Mouse (Mus musculus) heart, embryonic 16.5 days (tissue): ENCODE data around the gene Trp63. TPM values are rescaled to one million over a fixed set of nuclear protein-coding genes. Genes with fewer than 3 reads are reported as not detected.

Source experiments
- ATAC-seq: fragments of 200-750 bp; cut with Nextera tagmentation; replicated peaks from 2 replicates; pipeline ENCODE4 v1.8.0; 2017; ENCODE audit warnings: moderate number of reproducible peaks; ENCODE audit not compliant: insufficient read depth, low FRiP score; ENCODE audit errors: extremely low read depth
- H3K27ac ChIP-seq: fragments of 300-500 bp; sonication (generic); 2 replicates; pipeline ENCODE4 v1.5.1; 2014; ENCODE audit warnings: mild to moderate bottlenecking, low read length, control low read depth, moderate library complexity
- H3K27me3 ChIP-seq: fragments of 300-500 bp; sonication (generic); 2 replicates; pipeline ENCODE4 v1.6.1; 2014; ENCODE audit warnings: low read length, mixed read lengths; ENCODE audit not compliant: control insufficient read depth, insufficient read depth
- H3K36me3 ChIP-seq: fragments of 300-500 bp; sonication (generic); 2 replicates; pipeline ENCODE4 v1.6.1; 2014; ENCODE audit not compliant: control insufficient read depth, insufficient read depth
- H3K4me1 ChIP-seq: fragments of 300-500 bp; sonication (generic); 2 replicates; pipeline ENCODE4 v1.6.1; 2014; ENCODE audit warnings: low read length, mixed read lengths; ENCODE audit not compliant: control insufficient read depth, insufficient read depth
- H3K4me2 ChIP-seq: fragments of 300-500 bp; sonication (generic); 2 replicates; pipeline ENCODE4 v1.6.1; 2014; ENCODE audit warnings: low read depth, mild to moderate bottlenecking, control low read depth, low read length
- H3K4me3 ChIP-seq: fragments of 300-500 bp; sonication (generic); 2 replicates; pipeline ENCODE4 v1.5.1; 2014; ENCODE audit warnings: mild to moderate bottlenecking, control low read depth, low read length
- H3K9ac ChIP-seq: fragments of 300-500 bp; sonication (generic); 2 replicates; pipeline ENCODE4 v1.6.1; 2014; ENCODE audit warnings: low read length, control low read depth
- H3K9me3 ChIP-seq: fragments of 300-500 bp; sonication (generic); replicated peaks from 2 replicates; pipeline ENCODE4 v1.6.1; 2016; ENCODE audit warnings: low read length; ENCODE audit not compliant: control insufficient read depth
- WGBS: fragments of 180-500 bp; shearing (Covaris S2); extraction: QIAGEN DNeasy Blood & Tissue Kit; methylation state at CpG from one replicate; pipeline ENCODE4 v1.1.7; 2014; 5-methylcytosine and 5-hydroxymethylcytosine counted together
- polyA plus RNA-seq: library from polyadenylated mRNA; unstranded; fragments of >200 nt; fragmentation: Nextera tagmentation; extraction: Ambion mirVana; gene quantifications from 2 replicates; pipeline ENCODE4 v1.2.1, GENCODE M21; 2015

Gene Trp63
- polyA plus RNA-seq, 1 experiment from 2014 or later = 9.9 TPM

- Histone ChIP-seq H3K27me3 (no peaks in the 10 kb centered on the region), H3K4me1 (no peaks in the 10 kb centered on the region), H3K4me3 (no peak overlapping the region), H3K4me2 (no peak overlapping the region), H3K27ac (no peak overlapping the region), H3K36me3 (no peaks in the 10 kb centered on the region), H3K9ac (no peak overlapping the region), H3K9me3 (no peaks in the 10 kb centered on the region)
- 76% methylated on average over 2 of the region's 2 CpGs for WGBS
- ATAC-seq = no peak
These were observed 192.1 kb downstream of the Trp63 start for GRCm38 (mm10) chr16:25875681-25876080.

- no peak overlapping the region for H3K9ac ChIP-seq
- WGBS = 80% methylated on average over 7 of the region's 7 CpGs
- H3K27me3 ChIP-seq = no peaks in the 10 kb centered on the region
- H3K27ac ChIP-seq = no peak overlapping the region
- H3K4me3 ChIP-seq = no peak overlapping the region
- no peak overlapping the region for H3K4me2 ChIP-seq
- no peaks in the 10 kb centered on the region for H3K9me3 ChIP-seq
- ATAC-seq = no peak
- no peaks in the 10 kb centered on the region for H3K36me3 ChIP-seq
- H3K4me1 ChIP-seq = no peaks in the 10 kb centered on the region
These were observed 193.9 kb downstream of the Trp63 start for GRCm38 (mm10) chr16:25877416-25877965.

GRCm38 (mm10) chr16:25878116-25878515 is 194.6 kb downstream of the Trp63 start:
- no peak overlapping the region for H3K27ac ChIP-seq
- H3K4me3 ChIP-seq = no peak overlapping the region
- H3K4me2 ChIP-seq = no peak overlapping the region
- no peaks in the 10 kb centered on the region for H3K27me3 ChIP-seq
- H3K36me3 ChIP-seq = no peaks in the 10 kb centered on the region
- no peaks in the 10 kb centered on the region for H3K4me1 ChIP-seq
- H3K9me3 ChIP-seq = no peaks in the 10 kb centered on the region
- no peak overlapping the region for H3K9ac ChIP-seq
- ATAC-seq = no peak

- Histone ChIP-seq H3K9ac (no peak overlapping the region), H3K4me1 (no peaks in the 10 kb centered on the region), H3K27ac (no peak overlapping the region), H3K27me3 (no peaks in the 10 kb centered on the region), H3K4me2 (no peak overlapping the region), H3K9me3 (no peaks in the 10 kb centered on the region), H3K4me3 (no peak overlapping the region), H3K36me3 (no peaks in the 10 kb centered on the region)
- 67% methylated on average over 4 of the region's 4 CpGs for WGBS
- no peak for ATAC-seq
These were observed 215.5 kb downstream of the Trp63 start for GRCm38 (mm10) chr16:25899071-25899470.

- Histone ChIP-seq H3K4me1 (no peaks in the 10 kb centered on the region), H3K4me2 (no peak overlapping the region), H3K9ac (no peak overlapping the region), H3K27ac (no peak overlapping the region), H3K27me3 (no peaks in the 10 kb centered on the region), H3K36me3 (no peaks in the 10 kb centered on the region), H3K4me3 (no peak overlapping the region), H3K9me3 (no peaks in the 10 kb centered on the region)
- 74% methylated on average over 2 of the region's 2 CpGs for WGBS
- ATAC-seq = no peak
These were observed 216.1 kb downstream of the Trp63 start for GRCm38 (mm10) chr16:25899657-25900056.

- Histone ChIP-seq H3K9ac (no peak overlapping the region), H3K9me3 (no peaks in the 10 kb centered on the region), H3K4me3 (no peak overlapping the region), H3K27ac (no peak overlapping the region), H3K4me1 (no peaks in the 10 kb centered on the region), H3K36me3 (no peaks in the 10 kb centered on the region), H3K4me2 (no peak overlapping the region), H3K27me3 (no peaks in the 10 kb centered on the region)
- WGBS = 75% methylated on average over 3 of the region's 3 CpGs
- ATAC-seq = no peak
These were observed 216.9 kb downstream of the Trp63 start for GRCm38 (mm10) chr16:25900389-25900908.

- Histone ChIP-seq H3K27me3 (no peaks in the 10 kb centered on the region), H3K9ac (no peak overlapping the region), H3K9me3 (no peaks in the 10 kb centered on the region), H3K27ac (no peak overlapping the region), H3K36me3 (no peaks in the 10 kb centered on the region), H3K4me2 (no peak overlapping the region), H3K4me3 (no peak overlapping the region), H3K4me1 (no peaks in the 10 kb centered on the region)
- 45% methylated on average over 1 of the region's 1 CpGs for WGBS
- no peak for ATAC-seq
These were observed 228.6 kb downstream of the Trp63 start for GRCm38 (mm10) chr16:25912185-25912584.

- WGBS = 65% methylated on average over 2 of the region's 2 CpGs
- H3K4me3 ChIP-seq = no peak overlapping the region
- H3K4me1 ChIP-seq = no peaks in the 10 kb centered on the region
- no peaks in the 10 kb centered on the region for H3K9me3 ChIP-seq
- H3K4me2 ChIP-seq = no peak overlapping the region
- no peaks in the 10 kb centered on the region for H3K36me3 ChIP-seq
- no peak for ATAC-seq
- H3K27me3 ChIP-seq = no peaks in the 10 kb centered on the region
- H3K9ac ChIP-seq = no peak overlapping the region
- no peak overlapping the region for H3K27ac ChIP-seq
These were observed 250.6 kb downstream of the Trp63 start for GRCm38 (mm10) chr16:25934181-25934580.
